In genomic region chr6:145426501-145426900, GRCm38 (mm10) we compare ENCODE assay signal across 25 mouse cellular contexts.
A peak's percentile ranks its signal among the peaks of the same experiment; 100 is the strongest.
DNase-seq lines count a peak whose midpoint lies in the region; ATAC-seq lines count a peak whose summit lies in the region.
"Had no signal": no experiment of that assay in that cellular context is flagged by ENCODE, and none has a peak within 500 bp of the region (broad histone marks: within the 10 kb centered on the region; RNA-seq: fewer than 3 reads in every experiment).

No protein-coding gene starts in this region.

- H3K9ac ChIP-seq in kidney, embryonic 15.5 days = no peak overlapping the region
- no peak overlapping the region for H3K9ac ChIP-seq in midbrain, embryonic 14.5 days (replicated peaks; ENCODE audit: low read length)
- no peak overlapping the region for H3K9ac ChIP-seq in midbrain, embryonic 15.5 days
- H3K9ac ChIP-seq: heart, embryonic 13.5 days; hindbrain, embryonic 14.5 days had no signal

- no peak overlapping the region for H3K4me2 ChIP-seq in kidney, embryonic 15.5 days
- H3K4me2 ChIP-seq in midbrain, embryonic 14.5 days (ENCODE audit: low read length) = no peak overlapping the region
- H3K4me2 ChIP-seq in midbrain, embryonic 15.5 days = no peak overlapping the region
- H3K4me2 ChIP-seq: heart, embryonic 13.5 days; hindbrain, embryonic 14.5 days had no signal

- no peak for ATAC-seq in kidney, embryonic 15.5 days (replicated peaks; ENCODE audit: low FRiP score)
- ATAC-seq in midbrain, embryonic 14.5 days (ENCODE audit: low FRiP score, low TSS enrichment) = no peak
- ATAC-seq in midbrain, embryonic 15.5 days (replicated peaks) = no peak
- ATAC-seq: forebrain, embryonic 14.5 days; hindbrain, postnatal 0 days; Patski had no signal

- H3K4me3 ChIP-seq in kidney, embryonic 15.5 days (replicated peaks) = no peak overlapping the region
- no peak overlapping the region for H3K4me3 ChIP-seq in midbrain, embryonic 14.5 days (replicated peaks; ENCODE audit: low read depth, low read length)
- no peak overlapping the region for H3K4me3 ChIP-seq in midbrain, embryonic 15.5 days
- H3K4me3 ChIP-seq: forebrain, embryonic 10.5 days; heart, adult 2 months; heart, embryonic 13.5 days had no signal

- H3K27me3 ChIP-seq in kidney, embryonic 15.5 days = no peaks in the 10 kb centered on the region
- H3K27me3 ChIP-seq in midbrain, embryonic 14.5 days (ENCODE audit: control insufficient read depth, insufficient read depth, low read length) = no peaks in the 10 kb centered on the region
- no peaks in the 10 kb centered on the region for H3K27me3 ChIP-seq in midbrain, embryonic 15.5 days (replicated peaks)
- H3K27me3 ChIP-seq: CH12.LX; heart, embryonic 13.5 days had no signal

- 71% methylated on average over 10 of the region's 10 CpGs for WGBS in kidney, embryonic 15.5 days
- 54% methylated on average over 10 of the region's 10 CpGs for WGBS in midbrain, embryonic 14.5 days
- 64% methylated on average over 10 of the region's 10 CpGs for WGBS in midbrain, embryonic 15.5 days

- no peaks in the 10 kb centered on the region for H3K36me3 ChIP-seq in kidney, embryonic 15.5 days
- H3K36me3 ChIP-seq in midbrain, embryonic 14.5 days (ENCODE audit: control insufficient read depth, insufficient read depth, low read length) = no peaks in the 10 kb centered on the region
- H3K36me3 ChIP-seq in midbrain, embryonic 15.5 days (replicated peaks) = no peaks in the 10 kb centered on the region
- H3K36me3 ChIP-seq: forebrain, embryonic 10.5 days; G1E; heart, embryonic 13.5 days had no signal

- H3K9me3 ChIP-seq in kidney, embryonic 15.5 days (replicated peaks) = no peaks in the 10 kb centered on the region
- H3K9me3 ChIP-seq in midbrain, embryonic 14.5 days (ENCODE audit: control insufficient read depth, low read length) = no peaks in the 10 kb centered on the region
- no peaks in the 10 kb centered on the region for H3K9me3 ChIP-seq in midbrain, embryonic 15.5 days
- H3K9me3 ChIP-seq: forebrain, embryonic 10.5 days; heart, embryonic 13.5 days had no signal

- peak; percentile 45 for DNase-seq in heart, adult 11 months
- DNase-seq in heart, adult 8-10 months (ENCODE audit: low spot score) = no peak
- peak; percentile 3 for DNase-seq in kidney, postnatal 10 days
- peak; percentile 12 for DNase-seq in midbrain, embryonic 14.5 days
- peak; percentile 18 for DNase-seq in urinary bladder, adult 2 months (ENCODE audit: low spot score)
- no peak for DNase-seq in urinary bladder, postnatal 10 days (ENCODE audit: low spot score)
- DNase-seq: adrenal gland, postnatal 10 days; adrenal gland, postnatal 36 days; B cell, adult 2 months; cerebellum, adult 18-20 months; cerebellum, adult 9-10 months; cerebellum, postnatal 14 days; gastrocnemius, postnatal 25 days; heart, adult 2 months; heart, postnatal 14 days had no signal

- no peaks in the 10 kb centered on the region for H3K4me1 ChIP-seq in kidney, embryonic 15.5 days
- H3K4me1 ChIP-seq in midbrain, embryonic 14.5 days (ENCODE audit: control insufficient read depth, insufficient read depth, low read length) = no peaks in the 10 kb centered on the region; the same call in 1 of the 2 replicates
- H3K4me1 ChIP-seq in midbrain, embryonic 15.5 days = no peaks in the 10 kb centered on the region

- no peak overlapping the region for H3K27ac ChIP-seq in kidney, embryonic 15.5 days
- H3K27ac ChIP-seq in midbrain, embryonic 14.5 days (replicated peaks; ENCODE audit: low read depth, low read length) = no peak overlapping the region
- H3K27ac ChIP-seq in midbrain, embryonic 15.5 days = no peak overlapping the region
- H3K27ac ChIP-seq: forebrain, embryonic 10.5 days; heart, adult 2 months; heart, embryonic 13.5 days; hindbrain, embryonic 14.5 days; hindbrain, postnatal 0 days had no signal

Comparison
In these comparisons a context has a peak if more than half of its experiments do, and no peak if none do; other contexts are left out.
1. DNase-seq: peak in heart, adult 11 months (single experiment), kidney, postnatal 10 days (single experiment), midbrain, embryonic 14.5 days (single experiment) and urinary bladder, adult 2 months (single experiment); none in heart, adult 8-10 months (single experiment) and urinary bladder, postnatal 10 days (single experiment).